Mouse (Mus musculus): ENCODE measurements around the gene Hist1h2bp.
"Not testable (repeated sequence)": the region's sequence is repeated elsewhere in the genome, so short reads cannot be mapped to it uniquely, and the experiment has no call there.

Gene Hist1h2bp

DNA sequence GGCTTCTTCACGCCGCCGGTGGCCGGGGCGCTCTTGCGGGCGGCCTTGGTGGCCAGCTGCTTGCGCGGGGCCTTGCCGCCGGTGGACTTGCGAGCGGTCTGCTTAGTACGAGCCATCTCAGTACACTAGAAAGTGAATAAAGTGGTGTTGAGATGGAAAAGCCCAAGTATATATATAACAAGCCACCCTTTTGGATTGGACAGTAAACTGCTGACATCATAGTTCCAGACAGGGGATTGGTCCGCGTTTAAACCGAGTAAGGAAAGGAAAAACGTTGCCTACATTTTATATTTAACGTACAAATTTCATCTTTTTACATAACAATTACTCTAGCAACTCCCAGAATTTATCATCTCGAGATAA is 4.0 kb upstream of the Hist1h2bp start, which contains the start of gene Hist1h3i:
TSS of gene Hist1h3i (minus strand) at position 116 of the 363 bp plus-strand sequence.
- peak; percentile 45 to 63 for DNase-seq (ENCODE audit: low read depth in 2 of 2, low spot score in 2 of 2)

DNA sequence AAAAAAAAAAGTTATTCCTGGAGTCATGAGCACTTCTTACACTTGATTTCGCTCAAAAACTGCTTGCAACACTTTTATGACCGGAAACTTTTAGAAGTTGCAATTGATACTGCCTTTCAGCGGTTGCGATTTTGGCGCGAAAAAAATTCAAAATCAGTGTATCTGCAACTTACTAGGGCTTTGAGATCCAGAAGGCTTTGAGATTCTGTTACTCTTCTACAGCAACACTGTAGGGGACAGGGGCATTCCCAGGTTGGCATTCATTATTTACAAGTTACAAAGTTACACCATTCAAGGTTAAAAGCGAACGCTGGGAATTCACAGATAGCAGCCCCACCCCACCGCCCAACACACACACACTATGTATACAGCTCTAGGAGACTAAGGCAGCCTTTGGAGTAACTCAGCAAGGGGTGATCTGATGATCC is 3.5 kb upstream of the Hist1h2bp start:
- DNase-seq (ENCODE audit: low read depth in 2 of 2, low spot score in 2 of 2), result peak; percentile 6 to 49

DNA sequence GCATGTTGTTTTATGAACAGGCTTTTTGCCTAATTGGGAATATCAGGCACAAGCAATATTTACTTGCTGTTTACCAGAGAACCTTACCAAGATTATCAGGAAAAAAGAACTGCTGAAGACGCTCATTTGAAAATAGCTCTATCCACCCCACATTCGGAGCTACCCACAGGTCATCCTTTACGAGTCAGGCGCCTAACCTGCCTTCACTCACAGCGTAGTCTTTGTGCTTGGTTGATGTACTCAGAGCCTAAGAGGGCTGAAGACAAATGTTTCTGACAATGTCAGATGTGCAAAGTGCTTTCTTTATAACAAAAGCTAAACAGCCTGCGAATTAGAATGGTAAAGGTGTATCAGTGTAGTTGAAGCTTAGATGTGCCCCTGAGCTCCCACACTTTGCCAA is 3.0 kb upstream of the Hist1h2bp start:
- DNase-seq (ENCODE audit: low read depth in 2 of 2, low spot score in 2 of 2), result no peak

DNA sequence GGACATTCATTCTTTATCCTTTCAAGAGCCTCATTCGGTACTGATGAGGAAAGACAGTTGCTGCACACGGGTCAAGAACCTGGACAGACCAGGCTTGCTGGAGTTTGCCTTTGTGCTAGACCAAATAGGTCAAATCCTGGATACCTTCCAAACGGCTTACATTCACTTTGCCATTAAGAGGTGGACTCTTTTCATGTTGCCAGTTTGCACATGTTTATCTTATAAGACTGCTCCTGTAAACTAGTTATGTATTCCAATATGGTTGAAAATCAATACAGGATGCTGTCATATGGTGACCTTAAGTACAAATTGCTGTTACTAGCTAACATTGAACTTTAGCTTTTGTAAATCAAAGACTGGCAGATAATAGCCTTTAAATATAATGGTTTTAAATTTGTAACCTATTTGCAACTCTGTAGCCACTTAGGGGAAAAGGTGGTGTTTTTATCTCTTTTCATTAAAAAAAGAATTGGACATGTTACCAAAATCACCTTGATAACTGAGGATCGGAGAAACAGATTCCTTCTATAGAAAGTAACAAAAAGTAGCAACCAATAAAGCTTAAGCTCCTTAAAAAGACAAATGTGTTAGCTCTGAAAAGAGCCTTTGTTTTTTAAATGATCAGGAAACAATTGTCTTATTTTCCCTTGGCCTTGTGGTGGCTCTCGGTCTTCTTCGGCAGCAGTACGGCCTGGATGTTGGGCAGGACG is 917 bp upstream of the Hist1h2bp start:
- DNase-seq (ENCODE audit: low read depth in 2 of 2, low spot score in 2 of 2), result no peak

DNA sequence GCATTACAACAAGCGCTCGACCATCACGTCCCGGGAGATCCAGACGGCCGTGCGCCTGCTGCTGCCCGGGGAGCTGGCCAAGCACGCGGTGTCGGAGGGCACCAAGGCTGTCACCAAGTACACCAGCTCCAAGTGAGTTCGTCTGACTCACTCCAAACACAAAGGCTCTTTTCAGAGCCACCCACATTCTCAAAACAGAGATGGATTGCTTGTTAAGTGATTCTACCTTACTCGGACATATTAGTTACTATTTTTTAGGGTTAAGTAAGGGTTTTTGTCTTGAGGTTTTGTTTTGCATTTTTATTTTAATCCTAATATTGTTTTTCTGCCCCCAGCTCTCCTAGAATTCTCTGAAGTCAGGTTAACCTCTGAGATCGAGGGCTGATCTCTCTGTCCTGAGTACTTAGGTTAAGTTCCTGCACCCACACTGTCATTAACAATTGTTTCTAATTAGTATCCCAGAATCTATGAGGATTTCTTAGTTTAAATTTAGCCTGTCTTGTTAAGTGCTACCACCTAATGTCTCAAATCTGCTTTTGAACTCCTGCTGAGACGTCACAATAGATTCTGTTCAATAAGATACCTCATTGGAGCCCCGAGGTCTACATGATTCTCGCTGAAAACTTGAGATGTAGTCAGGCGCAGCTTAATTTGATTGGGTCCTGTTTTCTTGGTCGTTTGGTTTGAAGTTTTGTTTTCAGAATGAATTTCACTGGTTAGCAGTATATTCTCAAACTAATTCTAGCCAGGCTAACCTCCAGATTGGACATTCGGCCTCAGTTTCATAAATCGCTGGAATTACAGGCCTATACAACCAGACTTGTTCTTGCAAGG is 716 bp downstream of the Hist1h2bp start:
- no peak for DNase-seq (ENCODE audit: low read depth in 2 of 2, low spot score in 2 of 2)

DNA sequence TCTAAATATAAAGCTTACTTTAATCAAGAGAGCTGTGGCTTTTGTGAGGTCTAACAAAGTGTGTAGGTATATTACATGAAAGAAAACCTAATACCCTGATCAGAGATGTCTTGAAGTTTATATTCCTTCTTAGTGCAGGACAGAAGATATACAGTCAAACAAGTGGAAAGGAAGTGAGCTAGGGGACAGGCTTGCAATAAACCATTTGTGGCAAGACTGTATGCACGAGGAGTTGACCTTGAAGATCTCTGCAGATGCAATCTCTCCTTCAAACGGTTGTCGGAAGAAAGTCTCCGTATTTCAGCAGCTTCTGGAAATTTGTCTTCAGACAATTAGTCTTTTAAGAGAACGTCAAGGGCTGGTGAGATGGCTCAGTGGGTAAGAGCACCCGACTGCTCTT is 2.7 kb downstream of the Hist1h2bp start:
- DNase-seq (ENCODE audit: low read depth in 2 of 2, low spot score in 2 of 2), result no peak

DNA sequence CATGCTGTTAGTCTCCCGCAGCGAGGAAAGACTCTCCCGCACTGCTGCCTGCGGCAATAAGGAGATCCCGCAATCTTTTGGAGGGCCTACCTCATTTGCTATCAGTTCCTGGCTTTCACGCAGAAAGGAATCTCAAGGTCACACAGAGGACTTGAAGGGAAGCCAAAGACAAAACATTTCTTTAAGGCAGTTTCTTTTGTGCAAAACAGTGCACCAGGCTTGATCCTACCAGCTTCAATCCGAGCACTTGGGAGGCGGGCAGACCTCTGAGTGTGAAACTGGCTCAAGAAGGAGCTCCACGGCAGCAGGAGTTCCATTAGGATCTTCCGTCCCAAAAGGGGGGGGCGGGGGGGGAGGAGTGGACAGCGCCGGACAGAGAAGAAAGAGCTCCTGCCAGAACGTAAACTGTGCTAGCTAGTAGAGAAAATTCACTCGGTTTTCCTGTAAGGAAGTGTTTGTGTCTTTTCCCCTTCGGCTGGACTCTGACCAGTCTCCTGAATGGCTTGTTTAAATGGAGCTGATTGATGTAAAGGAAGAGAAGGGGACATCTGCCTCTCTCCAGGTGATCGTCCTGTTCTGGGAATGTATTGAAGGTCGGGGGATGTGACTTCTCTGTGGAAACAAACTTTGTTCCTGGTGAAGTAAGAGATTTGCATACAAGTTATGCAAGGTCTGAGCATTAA is 3.5 kb downstream of the Hist1h2bp start:
- DNase-seq (ENCODE audit: low read depth in 2 of 2, low spot score in 2 of 2), result no peak

DNA sequence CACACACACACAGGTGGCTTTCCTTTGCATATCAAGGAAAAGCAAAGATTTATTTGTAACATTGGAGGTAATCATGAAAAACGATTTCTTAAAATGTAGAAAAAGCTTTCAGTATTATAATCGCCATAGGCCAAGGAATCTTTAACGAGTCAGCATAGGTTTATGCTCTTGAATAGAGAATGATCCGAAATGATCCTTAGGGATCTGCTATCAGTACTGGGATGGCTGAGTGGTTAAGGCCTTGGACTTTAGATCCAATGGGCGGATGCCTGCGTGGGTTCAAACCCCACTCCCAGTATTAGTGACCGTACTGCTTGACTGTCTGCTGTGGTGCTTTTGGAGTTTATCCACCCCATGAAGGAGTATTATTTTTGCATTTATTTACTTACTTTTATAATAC is 8.3 kb downstream of the Hist1h2bp start:
- DNase-seq (ENCODE audit: low read depth in 2 of 2, low spot score in 2 of 2), result no peak

DNA sequence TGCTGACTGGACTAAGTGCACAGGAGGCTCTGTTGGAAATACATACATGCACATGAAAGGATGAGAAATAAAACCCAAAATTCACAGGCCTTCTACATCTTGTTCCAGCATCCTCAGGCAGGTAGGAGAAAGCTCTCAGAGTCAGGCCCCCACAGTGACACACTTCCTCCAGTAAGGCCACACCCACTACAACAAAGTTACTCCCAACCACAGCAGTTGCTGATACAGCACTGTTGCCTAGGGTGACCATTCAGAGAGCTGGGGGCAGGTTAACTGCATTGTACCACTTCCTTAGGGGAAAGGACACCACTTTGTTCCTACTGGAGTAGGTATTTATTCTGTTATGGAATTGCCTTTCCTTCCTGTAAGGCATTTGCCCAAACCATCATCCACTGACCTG is 9.9 kb downstream of the Hist1h2bp start:
- not testable (repeated sequence) for DNase-seq (ENCODE audit: low read depth in 2 of 2, low spot score in 2 of 2)

DNA sequence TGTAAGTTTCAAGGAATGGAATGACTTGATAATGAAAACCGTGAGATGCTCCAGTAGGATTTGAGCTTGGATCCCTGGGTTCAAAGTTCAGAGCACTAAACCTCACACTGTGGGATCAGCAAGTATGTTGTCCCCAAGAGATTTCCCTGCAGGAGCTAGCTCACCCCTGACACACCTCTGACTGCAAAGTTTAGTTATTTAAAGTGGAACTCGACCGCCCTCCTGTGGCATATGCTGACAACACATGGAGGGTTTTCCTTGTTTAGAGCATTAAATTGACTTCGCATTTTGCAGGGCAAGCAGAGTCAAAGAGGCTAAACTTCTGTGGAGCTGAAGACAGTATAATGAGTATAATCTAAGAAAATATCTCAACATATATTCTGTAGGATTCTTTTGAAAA is 15.8 kb downstream of the Hist1h2bp start:
- not testable (repeated sequence) for DNase-seq (ENCODE audit: low read depth in 2 of 2, low spot score in 2 of 2)

DNA sequence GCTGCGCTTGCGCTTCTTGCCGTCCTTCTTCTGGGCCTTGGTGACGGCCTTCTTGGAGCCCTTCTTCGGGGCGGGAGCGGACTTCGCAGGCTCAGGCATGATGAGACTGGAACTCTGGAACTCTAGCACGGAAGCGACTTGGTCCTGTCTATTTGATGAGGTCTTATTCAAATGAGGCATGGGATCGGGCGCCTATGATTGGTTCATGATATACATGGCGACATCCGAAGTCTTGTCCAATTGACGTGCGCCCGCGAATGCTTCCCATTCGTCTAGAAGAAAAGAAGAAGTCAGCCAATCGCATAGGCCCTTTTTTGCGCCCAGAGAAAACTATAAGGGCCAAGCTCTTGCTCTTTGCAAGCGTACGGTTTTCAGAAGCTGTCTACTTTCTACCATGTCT is 22.8 kb downstream of the Hist1h2bp start, which contains the start of the genes Hist1h2bq and Hist1h2ao:
TSS of gene Hist1h2bq (minus strand) at position 125 of the 400 bp plus-strand sequence.
TSS of gene Hist1h2ao (plus strand) at position 393 of the 400 bp plus-strand sequence.
- not testable (repeated sequence) for DNase-seq (ENCODE audit: low read depth in 2 of 2, low spot score in 2 of 2)

DNA sequence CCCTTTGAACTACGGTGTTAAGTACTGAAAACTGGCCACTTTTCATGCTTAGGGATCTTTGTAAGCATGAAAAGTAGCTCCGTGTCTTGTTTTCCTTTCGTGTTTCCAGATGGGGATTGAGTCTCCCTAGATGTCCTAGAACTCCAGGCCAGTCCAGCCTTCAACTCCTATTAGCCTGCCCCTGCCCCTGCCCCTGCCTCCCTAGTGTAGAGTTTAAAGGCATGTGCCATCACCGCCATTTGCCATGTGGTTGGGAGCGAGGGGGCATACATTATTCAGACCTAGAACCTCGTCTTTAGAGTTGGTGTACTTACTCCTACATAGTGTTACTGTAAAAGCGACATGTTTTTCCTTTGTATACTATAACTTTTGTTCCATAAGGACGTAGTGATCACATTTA is 23.8 kb downstream of the Hist1h2bp start:
- DNase-seq (ENCODE audit: low read depth in 2 of 2, low spot score in 2 of 2), result not testable (repeated sequence)

DNA sequence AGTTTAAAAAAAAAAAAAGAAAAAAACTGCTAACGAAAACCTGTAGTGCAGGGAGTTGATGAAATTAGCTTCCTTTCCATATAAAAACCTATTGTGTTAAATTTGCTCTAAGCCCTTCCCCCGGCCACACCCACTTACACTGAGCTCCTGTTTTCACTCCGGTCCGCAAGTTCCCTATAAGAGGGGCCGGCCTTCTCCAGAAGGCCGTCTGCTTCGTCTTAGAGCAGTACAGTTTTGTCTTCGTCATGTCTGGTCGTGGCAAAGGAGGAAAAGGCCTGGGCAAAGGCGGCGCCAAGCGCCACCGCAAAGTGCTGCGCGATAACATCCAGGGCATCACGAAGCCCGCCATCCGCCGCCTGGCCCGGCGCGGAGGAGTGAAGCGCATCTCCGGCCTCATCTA is 24.3 kb downstream of the Hist1h2bp start, which contains the start of gene Hist1h4m:
TSS of gene Hist1h4m (plus strand) at position 208 of the 400 bp plus-strand sequence.
- peak; percentile 14 to 28 for DNase-seq (ENCODE audit: low read depth in 2 of 2, low spot score in 2 of 2)

DNA sequence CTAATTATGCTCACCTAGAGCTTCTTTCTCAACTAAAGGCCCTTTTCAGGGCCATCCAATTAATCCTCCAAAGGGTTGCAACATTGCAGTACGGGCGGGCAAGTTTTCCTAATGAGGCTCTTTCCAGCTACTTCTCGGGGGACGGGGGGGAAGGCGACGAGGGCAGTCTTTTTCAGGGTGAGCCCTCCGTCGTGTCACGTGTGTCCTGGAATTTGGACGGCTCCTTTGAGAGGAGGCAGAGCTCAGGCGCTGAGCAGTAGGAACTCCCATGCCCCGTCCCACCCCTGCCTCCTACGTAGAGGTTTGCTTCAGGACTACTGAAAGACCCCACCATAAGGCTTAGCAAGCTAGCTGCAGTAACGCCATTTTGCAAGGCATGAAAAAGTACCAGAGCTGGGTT is 24.8 kb downstream of the Hist1h2bp start:
- DNase-seq (ENCODE audit: low read depth in 2 of 2, low spot score in 2 of 2), result not testable (repeated sequence)

DNA sequence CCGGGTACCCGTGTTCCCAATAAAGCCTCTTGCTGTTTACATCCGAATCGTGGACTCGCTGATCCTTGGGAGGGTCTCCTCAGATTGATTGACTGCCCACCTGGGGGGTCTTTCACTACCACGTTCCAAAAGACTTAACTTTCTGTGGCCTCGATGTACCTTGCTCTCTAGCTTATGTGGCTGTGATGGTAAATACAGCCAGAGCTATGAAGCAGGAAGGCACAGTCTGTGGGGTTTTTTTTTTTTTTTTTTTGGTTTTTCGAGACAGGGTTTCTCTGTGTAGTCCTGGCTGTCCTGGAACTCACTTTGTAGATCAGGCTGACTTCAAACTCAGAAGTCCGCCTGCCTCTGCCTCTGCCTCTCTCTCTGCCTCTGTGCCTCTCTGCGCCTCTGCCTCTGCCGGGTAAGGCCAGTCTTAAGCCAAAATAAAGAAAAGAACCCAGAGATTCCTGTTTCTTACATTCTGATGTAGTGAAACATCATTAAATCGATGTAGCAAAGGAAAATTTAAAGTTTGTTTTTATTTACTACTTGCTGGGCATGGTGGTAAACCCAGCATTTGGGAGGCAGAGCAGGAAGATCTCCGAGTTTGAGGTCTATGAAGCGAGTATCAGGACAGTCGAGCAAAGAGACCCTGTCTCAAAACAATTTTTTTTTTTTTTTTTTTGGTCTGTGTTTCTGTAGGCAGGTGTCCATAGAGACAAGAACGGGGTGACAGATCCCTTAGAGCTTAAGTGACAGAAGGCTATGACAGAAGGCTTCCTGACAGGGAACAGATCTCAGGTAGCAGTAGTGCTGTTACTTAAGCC is 33.0 kb downstream of the Hist1h2bp start:
- not testable (repeated sequence) for DNase-seq (ENCODE audit: low read depth in 2 of 2, low spot score in 2 of 2)

DNA sequence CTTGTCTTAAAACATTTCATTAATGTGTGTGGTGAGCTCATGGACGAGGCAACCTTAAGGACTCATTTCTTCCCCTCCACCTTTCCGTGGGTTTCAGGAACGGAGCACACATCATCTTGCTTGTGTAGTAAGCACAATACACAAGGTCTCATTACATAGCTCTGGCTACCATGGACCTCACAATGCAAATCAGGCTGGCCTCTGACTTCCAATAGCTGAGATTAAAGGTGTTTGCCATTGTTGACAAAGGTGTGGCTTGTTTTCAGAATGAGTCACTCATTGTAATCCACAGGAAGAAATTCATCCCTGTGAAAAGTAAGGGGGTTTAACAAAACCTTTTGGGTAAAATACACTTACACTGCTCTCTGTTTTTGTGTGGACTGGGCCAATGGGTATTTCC is 41.2 kb downstream of the Hist1h2bp start:
- DNase-seq (ENCODE audit: low read depth in 2 of 2, low spot score in 2 of 2), result no peak

DNA sequence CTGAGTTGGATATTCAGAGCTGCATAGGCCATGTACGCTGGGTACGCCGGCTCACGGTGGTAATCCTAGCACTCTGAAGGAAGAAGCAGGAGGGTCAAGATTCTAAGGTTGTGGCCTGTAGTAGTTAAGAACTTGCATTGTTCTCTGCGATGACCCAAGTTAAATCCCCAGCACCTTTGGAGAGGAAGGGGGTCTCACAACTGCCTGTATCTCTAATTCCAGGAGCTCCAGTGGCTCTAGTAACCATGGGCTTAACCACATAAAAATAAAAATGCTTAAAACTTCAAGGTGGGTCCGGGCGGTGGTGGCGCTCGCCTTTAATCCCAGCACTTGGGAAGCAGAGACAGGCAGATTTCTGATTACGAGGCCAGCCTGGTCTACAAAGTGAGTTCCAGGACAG is 43.1 kb downstream of the Hist1h2bp start:
- DNase-seq (ENCODE audit: low read depth in 2 of 2, low spot score in 2 of 2), result no peak

DNA sequence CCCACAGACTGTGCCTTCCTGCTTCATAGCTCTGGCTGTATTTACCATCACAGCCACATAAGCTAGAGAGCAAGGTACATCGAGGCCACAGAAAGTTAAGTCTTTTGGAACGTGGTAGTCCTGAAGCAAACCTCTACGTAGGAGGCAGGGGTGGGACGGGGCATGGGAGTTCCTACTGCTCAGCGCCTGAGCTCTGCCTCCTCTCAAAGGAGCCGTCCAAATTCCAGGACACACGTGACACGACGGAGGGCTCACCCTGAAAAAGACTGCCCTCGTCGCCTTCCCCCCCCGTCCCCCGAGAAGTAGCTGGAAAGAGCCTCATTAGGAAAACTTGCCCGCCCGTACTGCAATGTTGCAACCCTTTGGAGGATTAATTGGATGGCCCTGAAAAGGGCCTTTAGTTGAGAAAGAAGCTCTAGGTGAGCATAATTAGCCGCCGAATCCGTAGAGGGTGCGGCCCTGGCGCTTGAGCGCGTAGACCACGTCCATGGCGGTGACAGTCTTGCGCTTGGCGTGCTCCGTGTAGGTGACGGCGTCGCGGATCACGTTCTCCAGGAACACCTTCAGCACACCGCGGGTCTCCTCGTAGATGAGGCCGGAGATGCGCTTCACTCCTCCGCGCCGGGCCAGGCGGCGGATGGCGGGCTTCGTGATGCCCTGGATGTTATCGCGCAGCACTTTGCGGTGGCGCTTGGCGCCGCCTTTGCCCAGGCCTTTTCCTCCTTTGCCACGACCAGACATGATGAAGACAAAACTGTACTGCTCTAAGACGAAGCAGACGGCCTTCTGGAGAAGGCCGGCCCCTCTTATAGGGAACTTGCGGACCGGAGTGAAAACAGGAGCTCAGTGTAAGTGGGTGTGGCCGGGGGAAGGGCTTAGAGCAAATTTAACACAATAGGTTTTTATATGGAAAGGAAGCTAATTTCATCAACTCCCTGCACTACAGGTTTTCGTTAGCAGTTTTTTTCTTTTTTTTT is 44.4 kb downstream of the Hist1h2bp start, which contains the start of gene Hist1h4n:
TSS of gene Hist1h4n (minus strand) at position 779 of the 977 bp plus-strand sequence.
- DNase-seq (ENCODE audit: low read depth in 2 of 2, low spot score in 2 of 2), result peak in 1 of 2 experiments; percentile 19

DNA sequence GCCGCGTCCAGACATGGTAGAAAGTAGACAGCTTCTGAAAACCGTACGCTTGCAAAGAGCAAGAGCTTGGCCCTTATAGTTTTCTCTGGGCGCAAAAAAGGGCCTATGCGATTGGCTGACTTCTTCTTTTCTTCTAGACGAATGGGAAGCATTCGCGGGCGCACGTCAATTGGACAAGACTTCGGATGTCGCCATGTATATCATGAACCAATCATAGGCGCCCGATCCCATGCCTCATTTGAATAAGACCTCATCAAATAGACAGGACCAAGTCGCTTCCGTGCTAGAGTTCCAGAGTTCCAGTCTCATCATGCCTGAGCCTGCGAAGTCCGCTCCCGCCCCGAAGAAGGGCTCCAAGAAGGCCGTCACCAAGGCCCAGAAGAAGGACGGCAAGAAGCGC is 46.2 kb downstream of the Hist1h2bp start, which contains the start of the genes Hist1h2ap and Hist1h2br:
TSS of gene Hist1h2ap (minus strand) at position 47 of the 400 bp plus-strand sequence.
TSS of gene Hist1h2br (plus strand) at position 283 of the 400 bp plus-strand sequence.
- DNase-seq (ENCODE audit: low read depth in 2 of 2, low spot score in 2 of 2), result not testable (repeated sequence)
